Mouse (Mus musculus) hindbrain, embryonic 14.5 days (tissue): ENCODE measurements at regions not wholly inside any gene's neighbourhood (a gene's known extent, or its start where the extent isn't known, plus 50 kb on each side); places are given as distances from the start of the nearest gene placed in this dataset.

Experiments
- ATAC-seq: fragments of 200-750 bp; cut with Nextera tagmentation; 2 replicates; pipeline ENCODE4 v1.8.0; 2017; ENCODE audit warnings: moderate number of reproducible peaks, mild to moderate bottlenecking, moderate TSS enrichment, moderate library complexity; ENCODE audit not compliant: low FRiP score
- DNase-seq: peaks from one replicate; pipeline ENCODE4 v3.0.0-alpha.2; 2015; ENCODE audit warnings: low spot score
- H3K27ac ChIP-seq: fragments of 300-500 bp; sonication (generic); 2 replicates; pipeline ENCODE4 v1.5.1; 2014; ENCODE audit warnings: mild to moderate bottlenecking, moderate library complexity
- H3K27me3 ChIP-seq: fragments of 300-500 bp; sonication (generic); 2 replicates; pipeline ENCODE4 v1.6.1; 2014; ENCODE audit warnings: mild to moderate bottlenecking, low read length, mixed read lengths; ENCODE audit not compliant: control insufficient read depth, insufficient read depth
- H3K36me3 ChIP-seq: fragments of 300-500 bp; sonication (generic); replicated peaks from 2 replicates; pipeline ENCODE4 v1.6.1; 2014; ENCODE audit not compliant: control insufficient read depth, insufficient read depth
- H3K4me1 ChIP-seq: fragments of 300-500 bp; sonication (generic); replicated peaks from 2 replicates; pipeline ENCODE4 v1.6.1; 2014; ENCODE audit warnings: antibody characterized with exemption, low read length, mixed read lengths; ENCODE audit not compliant: control insufficient read depth, insufficient read depth
- H3K4me2 ChIP-seq: fragments of 300-500 bp; sonication (generic); replicated peaks from 2 replicates; pipeline ENCODE4 v1.6.1; 2014; ENCODE audit warnings: mild to moderate bottlenecking, moderate library complexity
- H3K4me3 ChIP-seq: fragments of 300-500 bp; sonication (generic); replicated peaks from 2 replicates; pipeline ENCODE4 v1.5.1; 2014; ENCODE audit warnings: mild to moderate bottlenecking, low read length
- H3K9ac ChIP-seq: fragments of 300-500 bp; sonication (generic); 2 replicates; pipeline ENCODE4 v1.6.1; 2014
- H3K9me3 ChIP-seq: fragments of 300-500 bp; sonication (generic); 2 replicates; pipeline ENCODE4 v1.6.1; 2016; ENCODE audit warnings: low read length; ENCODE audit not compliant: control insufficient read depth
- WGBS: fragments of 180-500 bp; shearing (Covaris S2); extraction: QIAGEN DNeasy Blood & Tissue Kit; methylation state at CpG from one replicate; pipeline ENCODE4 v1.1.7; 2014; 5-methylcytosine and 5-hydroxymethylcytosine counted together

GRCm38 (mm10) chr8:96290740-96291139, 402.4 kb upstream of the Got2 start:
- no peak overlapping the region for H3K9ac ChIP-seq
- H3K4me2 ChIP-seq: no peak overlapping the region
- no peaks in the 10 kb centered on the region for H3K36me3 ChIP-seq
- H3K4me1 ChIP-seq: no peaks in the 10 kb centered on the region
- ATAC-seq (no peak), DNase-seq (no peak)
- H3K4me3 ChIP-seq: no peak overlapping the region
- no peak overlapping the region for H3K27ac ChIP-seq
- no peaks in the 10 kb centered on the region for H3K9me3 ChIP-seq
- H3K27me3 ChIP-seq: no peaks in the 10 kb centered on the region

GRCm38 (mm10) chr8:96289519-96289918, 401.2 kb upstream of the Got2 start:
- ATAC-seq (no peak), DNase-seq (no peak)
- H3K9ac ChIP-seq: no peak overlapping the region
- WGBS: 58% methylated on average over 3 of the region's 3 CpGs
- H3K9me3 ChIP-seq: no peaks in the 10 kb centered on the region
- H3K27me3 ChIP-seq: no peaks in the 10 kb centered on the region
- H3K4me3 ChIP-seq: no peak overlapping the region
- no peak overlapping the region for H3K27ac ChIP-seq
- no peaks in the 10 kb centered on the region for H3K4me1 ChIP-seq
- H3K36me3 ChIP-seq: no peaks in the 10 kb centered on the region
- H3K4me2 ChIP-seq: no peak overlapping the region

- Histone ChIP-seq H3K4me2 (no peak overlapping the region), H3K27me3 (no peaks in the 10 kb centered on the region), H3K4me3 (no peak overlapping the region), H3K9me3 (no peaks in the 10 kb centered on the region), H3K27ac (no peak overlapping the region), H3K4me1 (no peaks in the 10 kb centered on the region), H3K36me3 (no peaks in the 10 kb centered on the region), H3K9ac (no peak overlapping the region)
- no peak for DNase-seq
- no peak for ATAC-seq
- WGBS: 18% methylated on average over 3 of the region's 3 CpGs
Measured at GRCm38 (mm10) chr8:96288525-96288924, 400.2 kb upstream of the Got2 start.

- 13% methylated on average over 4 of the region's 4 CpGs for WGBS
- H3K27me3 ChIP-seq: no peaks in the 10 kb centered on the region
- no peaks in the 10 kb centered on the region; the same call in 1 of the 2 replicates for H3K4me1 ChIP-seq
- H3K4me2 ChIP-seq: no peak overlapping the region
- ATAC-seq (peak; percentile 53; the same call in 1 of the 2 replicates), DNase-seq (no peak)
- H3K36me3 ChIP-seq: no peaks in the 10 kb centered on the region
- 0 out of 2 replicates have a peak overlapping the region, but pooled peaks have one; percentile 26 for H3K27ac ChIP-seq
- no peak overlapping the region for H3K4me3 ChIP-seq
- H3K9ac ChIP-seq: no peak overlapping the region
- H3K9me3 ChIP-seq: 0 out of 2 replicates have a peak, but pooled peaks cover 3% of the 10 kb centered on the region
Measured at GRCm38 (mm10) chr8:96277479-96278138, 389.3 kb upstream of the Got2 start.

- WGBS: 45% methylated on average over 5 of the region's 5 CpGs
- H3K27me3 ChIP-seq: no peaks in the 10 kb centered on the region
- H3K4me2 ChIP-seq: no peak overlapping the region
- H3K4me1 ChIP-seq: no peaks in the 10 kb centered on the region; the same call in 1 of the 2 replicates
- ATAC-seq: peak; percentile 27; the same call in 1 of the 2 replicates
- no peak overlapping the region for H3K4me3 ChIP-seq
- H3K27ac ChIP-seq: peak overlapping the region; percentile 46; the same call in 1 of the 2 replicates
- H3K36me3 ChIP-seq: no peaks in the 10 kb centered on the region
- H3K9me3 ChIP-seq: 0 out of 2 replicates have a peak, but pooled peaks cover 3% of the 10 kb centered on the region
- H3K9ac ChIP-seq: no peak overlapping the region
- no peak for DNase-seq
Measured at GRCm38 (mm10) chr8:96277058-96277457, 388.7 kb upstream of the Got2 start.

- no peaks in the 10 kb centered on the region for H3K9me3 ChIP-seq
- H3K27me3 ChIP-seq: no peaks in the 10 kb centered on the region
- no peaks in the 10 kb centered on the region for H3K36me3 ChIP-seq
- no peak overlapping the region for H3K9ac ChIP-seq
- no peak overlapping the region for H3K4me2 ChIP-seq
- no peaks in the 10 kb centered on the region for H3K4me1 ChIP-seq
- DNase-seq: no peak
- WGBS: 81% methylated on average over 5 of the region's 5 CpGs
- H3K27ac ChIP-seq: no peak overlapping the region; the same call in 1 of the 2 replicates
- H3K4me3 ChIP-seq: no peak overlapping the region
- ATAC-seq: no peak
Measured at GRCm38 (mm10) chr8:96256294-96256693, 367.9 kb upstream of the Got2 start.

- Histone ChIP-seq H3K4me3 (no peak overlapping the region), H3K27ac (no peak overlapping the region), H3K4me1 (no peaks in the 10 kb centered on the region), H3K27me3 (no peaks in the 10 kb centered on the region), H3K9ac (no peak overlapping the region), H3K9me3 (no peaks in the 10 kb centered on the region), H3K36me3 (no peaks in the 10 kb centered on the region), H3K4me2 (no peak overlapping the region)
- ATAC-seq: no peak
- 41% methylated on average over 5 of the region's 5 CpGs for WGBS
- no peak for DNase-seq
Measured at GRCm38 (mm10) chr8:96255811-96256210, 367.5 kb upstream of the Got2 start.

- WGBS: 58% methylated on average over 7 of the region's 7 CpGs
- Histone ChIP-seq H3K9ac (no peak overlapping the region), H3K27me3 (no peaks in the 10 kb centered on the region), H3K4me3 (no peak overlapping the region), H3K4me2 (no peak overlapping the region), H3K27ac (no peak overlapping the region), H3K4me1 (no peaks in the 10 kb centered on the region; the same call in 1 of the 2 replicates), H3K9me3 (no peaks in the 10 kb centered on the region), H3K36me3 (no peaks in the 10 kb centered on the region)
- peak; percentile 25 for DNase-seq
- ATAC-seq: no peak
Measured at GRCm38 (mm10) chr8:96246017-96246416, 357.7 kb upstream of the Got2 start.

- no peak overlapping the region for H3K4me2 ChIP-seq
- no peak overlapping the region for H3K4me3 ChIP-seq
- DNase-seq (peak; percentile 23), ATAC-seq (no peak)
- H3K9ac ChIP-seq: no peak overlapping the region
- no peak overlapping the region for H3K27ac ChIP-seq
- H3K9me3 ChIP-seq: no peaks in the 10 kb centered on the region
- no peaks in the 10 kb centered on the region for H3K27me3 ChIP-seq
- no peaks in the 10 kb centered on the region; the same call in 1 of the 2 replicates for H3K4me1 ChIP-seq
- H3K36me3 ChIP-seq: no peaks in the 10 kb centered on the region
- WGBS: 16% methylated on average over 9 of the region's 9 CpGs
Measured at GRCm38 (mm10) chr8:96244549-96245152, 356.3 kb upstream of the Got2 start.
